Mouse (Mus musculus): ENCODE measurements around the gene Bpifb2. TPM values are rescaled to one million over a fixed set of nuclear protein-coding genes. Genes with fewer than 3 reads are reported as not detected.
"Not testable (repeated sequence)": the region's sequence is repeated elsewhere in the genome, so short reads cannot be mapped to it uniquely, and the experiment has no call there.

Bpifb2 gene
- not detected in 2 replicates for polyA plus RNA-seq (2015; fragmentation: Nextera tagmentation; extraction: Ambion mirVana)

- Histone ChIP-seq H3K4me3 (no peak within 1 kb of the TSS), H3K27me3 (no peaks in the 10 kb centered on the region), H3K9me3 (replicated peaks) (no peaks in the 10 kb centered on the region), H3K9ac (no peak within 1 kb of the TSS), H3K4me2 (no peak within 1 kb of the TSS), H3K27ac (no peak within 1 kb of the TSS), H3K4me1 (peaks cover 4% of the 10 kb centered on the region; the same call in 1 of the 2 replicates), H3K36me3 (ENCODE audit: poor library complexity, severe bottlenecking) (no peaks in the 10 kb centered on the region)
- 83% methylated on average over 9 of the region's 9 CpGs for WGBS
- no peak for ATAC-seq
These were observed at the start of gene Bpifb2 for GRCm38 (mm10) chr2:153874745-153875144. Gene Bpifb2 (plus strand): TSS chr2:153875045.

DNA sequence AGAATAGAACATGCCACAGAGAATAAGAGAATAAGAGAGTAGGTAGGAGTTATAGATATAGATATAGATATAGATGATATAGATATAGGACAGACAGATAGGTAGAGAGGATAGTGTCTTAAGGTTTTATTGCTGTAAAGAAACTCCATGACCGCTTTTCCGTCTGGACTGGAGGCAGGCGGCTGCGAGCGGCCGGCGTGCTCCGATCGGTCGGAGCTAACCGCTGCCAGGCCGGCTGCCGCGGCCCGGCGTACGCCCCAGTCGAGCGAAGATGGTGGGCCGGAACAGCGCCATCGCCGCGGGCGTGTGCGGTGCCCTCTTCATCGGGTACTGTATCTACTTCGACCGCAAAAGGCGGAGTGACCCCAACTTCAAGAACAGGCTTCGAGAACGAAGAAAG, 48.9 kb upstream of the Bpifb2 start:
- H3K4me2 ChIP-seq; H3K9me3 ChIP-seq (replicated peaks); H3K27ac ChIP-seq; H3K36me3 ChIP-seq (ENCODE audit: poor library complexity, severe bottlenecking); H3K4me3 ChIP-seq; H3K4me1 ChIP-seq; ATAC-seq; H3K27me3 ChIP-seq; H3K9ac ChIP-seq: not testable (repeated sequence)
- 72% methylated on average over 32 of the region's 32 CpGs for WGBS

GRCm38 (mm10) chr2:153827171-153827830, 47.5 kb upstream of the Bpifb2 start:
- Histone ChIP-seq H3K36me3 (ENCODE audit: poor library complexity, severe bottlenecking) (no peaks in the 10 kb centered on the region), H3K4me3 (no peak overlapping the region), H3K27me3 (no peaks in the 10 kb centered on the region), H3K9me3 (replicated peaks) (no peaks in the 10 kb centered on the region), H3K4me1 (peaks cover 8% of the 10 kb centered on the region; the same call in 1 of the 2 replicates), H3K9ac (no peak overlapping the region), H3K27ac (no peak overlapping the region), H3K4me2 (no peak overlapping the region)
- 92% methylated on average over 8 of the region's 8 CpGs for WGBS
- no peak for ATAC-seq

DNA sequence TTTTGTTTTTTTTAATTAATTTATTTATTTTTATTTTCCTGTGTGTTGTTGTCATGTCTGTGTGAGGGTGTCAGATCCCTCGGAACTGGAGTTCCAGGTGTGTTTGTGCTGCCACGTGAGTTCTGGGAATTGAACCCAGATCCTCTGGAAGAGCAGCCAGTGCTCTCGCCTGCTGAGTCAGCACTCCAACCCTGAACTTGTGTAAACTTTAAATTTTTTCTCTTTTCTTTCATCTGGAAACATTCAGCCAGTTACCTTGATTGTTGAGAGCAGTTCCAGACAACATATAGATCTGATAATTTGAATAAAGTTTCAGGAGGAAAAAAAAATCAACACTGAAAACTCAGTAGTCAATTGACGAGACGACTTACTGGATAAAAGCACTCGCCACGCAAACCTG, 46.1 kb upstream of the Bpifb2 start:
- Histone ChIP-seq H3K9me3 (replicated peaks) (no peaks in the 10 kb centered on the region), H3K4me2 (no peak overlapping the region), H3K27ac (no peak overlapping the region), H3K9ac (no peak overlapping the region), H3K4me1 (peaks cover 8% of the 10 kb centered on the region; the same call in 1 of the 2 replicates), H3K4me3 (no peak overlapping the region), H3K36me3 (ENCODE audit: poor library complexity, severe bottlenecking) (no peaks in the 10 kb centered on the region), H3K27me3 (no peaks in the 10 kb centered on the region)
- no peak for ATAC-seq
- WGBS: 90% methylated on average over 7 of the region's 7 CpGs

DNA sequence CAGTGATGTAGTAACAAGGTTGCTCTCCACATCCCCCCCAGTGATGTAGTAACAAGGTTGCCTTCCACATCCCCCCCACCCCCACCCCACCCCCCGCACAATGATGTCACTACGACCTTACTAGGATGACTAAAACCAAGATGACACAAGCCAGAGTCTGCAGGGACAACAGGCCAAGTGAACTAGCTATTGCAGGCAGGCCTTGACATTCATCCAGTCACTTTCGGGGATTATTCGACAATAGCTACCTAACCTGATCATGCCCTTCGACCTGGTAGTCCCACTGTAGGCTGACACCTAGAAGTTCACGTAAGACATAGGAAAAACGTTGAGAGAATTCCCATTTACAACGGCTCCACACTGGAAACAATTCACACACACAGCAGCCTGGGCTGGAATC, 41.6 kb upstream of the Bpifb2 start:
- Histone ChIP-seq H3K9me3 (replicated peaks) (no peaks in the 10 kb centered on the region), H3K27ac (no peak overlapping the region), H3K4me1 (no peaks in the 10 kb centered on the region), H3K36me3 (ENCODE audit: poor library complexity, severe bottlenecking) (no peaks in the 10 kb centered on the region), H3K4me2 (no peak overlapping the region), H3K9ac (no peak overlapping the region), H3K27me3 (no peaks in the 10 kb centered on the region), H3K4me3 (no peak overlapping the region)
- no peak for ATAC-seq
- WGBS: 91% methylated on average over 8 of the region's 8 CpGs

DNA sequence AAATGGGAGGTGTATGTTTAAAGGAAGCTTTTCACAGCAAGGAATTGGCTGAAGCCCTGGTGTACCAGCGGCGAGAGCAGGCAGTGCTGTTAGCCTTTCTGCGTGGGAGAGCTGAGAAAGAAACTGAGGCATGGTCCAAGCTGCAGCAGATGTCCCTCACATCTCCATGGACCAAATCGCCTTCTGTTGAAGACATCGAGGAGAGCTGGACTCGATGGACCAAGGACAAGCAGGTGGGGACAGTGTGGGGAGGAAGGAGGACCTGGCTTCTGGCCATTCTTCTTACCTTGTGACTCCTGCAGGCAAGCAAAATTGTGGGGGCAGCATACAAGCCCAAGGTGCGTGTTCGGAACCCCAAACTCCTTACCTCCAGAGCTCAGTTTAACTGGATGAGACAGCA, 32.0 kb upstream of the Bpifb2 start:
- no peaks in the 10 kb centered on the region for H3K27me3 ChIP-seq
- H3K36me3 ChIP-seq (ENCODE audit: poor library complexity, severe bottlenecking): no peaks in the 10 kb centered on the region
- ATAC-seq: no peak
- H3K9ac ChIP-seq: no peak overlapping the region
- WGBS: 88% methylated on average over 8 of the region's 8 CpGs
- H3K27ac ChIP-seq: no peak overlapping the region
- H3K9me3 ChIP-seq (replicated peaks): no peaks in the 10 kb centered on the region
- H3K4me1 ChIP-seq: no peaks in the 10 kb centered on the region
- no peak overlapping the region for H3K4me2 ChIP-seq
- no peak overlapping the region for H3K4me3 ChIP-seq

DNA sequence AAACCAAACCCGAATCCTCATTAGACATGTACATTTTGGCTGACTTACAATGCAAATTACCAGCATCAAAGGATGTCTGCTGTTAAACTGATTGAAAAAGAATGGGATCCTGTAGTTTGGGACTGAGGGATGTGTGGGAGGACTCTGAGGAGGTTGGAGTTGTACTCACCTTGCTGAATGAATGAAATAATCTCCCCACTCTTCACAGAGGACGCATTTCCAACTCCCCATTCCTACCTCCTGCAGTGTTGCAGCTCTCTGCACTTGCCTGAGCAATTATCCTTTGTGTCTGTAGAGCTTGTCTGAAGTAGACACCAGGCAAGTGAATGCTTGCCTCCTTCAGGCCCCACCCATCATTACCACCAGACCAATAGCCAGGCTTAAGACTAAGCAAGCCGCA, 26.5 kb upstream of the Bpifb2 start:
- Histone ChIP-seq H3K9me3 (replicated peaks) (no peaks in the 10 kb centered on the region; the same call in 1 of the 2 replicates), H3K27ac (no peak overlapping the region)
- 69% methylated on average over 3 of the region's 3 CpGs for WGBS

DNA sequence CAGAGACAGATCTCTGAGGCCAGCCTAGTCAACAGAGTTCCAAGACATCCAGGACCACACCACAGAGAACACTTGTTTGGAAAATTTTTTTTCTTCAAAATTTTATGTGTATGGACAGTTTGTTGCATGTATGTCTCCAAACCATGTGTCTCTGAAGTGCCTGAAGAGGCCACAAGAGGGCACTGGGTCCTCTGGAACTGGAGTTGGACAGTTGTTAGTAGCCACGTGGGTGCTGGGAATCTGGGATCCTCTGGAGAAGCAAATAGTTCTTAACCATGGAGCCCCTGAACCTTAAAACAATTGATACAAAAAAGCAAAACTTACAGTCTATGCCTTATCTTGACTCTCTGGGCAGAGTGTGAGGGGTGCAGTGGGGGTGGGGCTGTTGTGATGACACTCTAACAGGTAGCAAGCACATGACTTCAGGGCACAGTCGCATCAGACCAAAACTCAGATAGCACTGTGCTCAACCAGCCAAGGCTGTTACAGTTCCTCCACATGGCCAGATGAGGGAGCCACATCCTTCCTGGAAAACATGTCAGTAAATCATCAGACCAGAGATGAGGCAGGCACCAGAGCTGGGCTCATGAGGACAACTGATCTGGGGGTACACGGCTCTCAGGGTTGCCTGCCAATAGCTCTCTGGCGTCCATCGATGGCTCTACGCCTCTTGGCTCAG, 24.4 kb upstream of the Bpifb2 start:
- Histone ChIP-seq H3K9me3 (replicated peaks) (no peaks in the 10 kb centered on the region; the same call in 1 of the 2 replicates), H3K4me3 (no peak overlapping the region), H3K27ac (no peak overlapping the region), H3K36me3 (ENCODE audit: poor library complexity, severe bottlenecking) (no peaks in the 10 kb centered on the region), H3K4me1 (no peaks in the 10 kb centered on the region), H3K9ac (no peak overlapping the region), H3K4me2 (no peak overlapping the region), H3K27me3 (no peaks in the 10 kb centered on the region)
- WGBS: 86% methylated on average over 6 of the region's 6 CpGs
- ATAC-seq: no peak

More for the DNA sequence above, 26.5 kb upstream of the Bpifb2 start:
- H3K9ac ChIP-seq: no peak overlapping the region
- H3K4me3 ChIP-seq: no peak overlapping the region
- no peak overlapping the region for H3K4me2 ChIP-seq
- no peaks in the 10 kb centered on the region for H3K36me3 ChIP-seq (ENCODE audit: poor library complexity, severe bottlenecking)
- H3K27me3 ChIP-seq: no peaks in the 10 kb centered on the region
- ATAC-seq: no peak
- H3K4me1 ChIP-seq: no peaks in the 10 kb centered on the region

- ATAC-seq: no peak
- Histone ChIP-seq H3K9me3 (replicated peaks) (no peaks in the 10 kb centered on the region; the same call in 1 of the 2 replicates), H3K4me2 (no peak overlapping the region), H3K36me3 (ENCODE audit: poor library complexity, severe bottlenecking) (no peaks in the 10 kb centered on the region), H3K4me1 (no peaks in the 10 kb centered on the region), H3K27me3 (no peaks in the 10 kb centered on the region), H3K27ac (no peak overlapping the region), H3K9ac (no peak overlapping the region), H3K4me3 (no peak overlapping the region)
- WGBS: 61% methylated on average over 4 of the region's 4 CpGs
These were observed 23.9 kb upstream of the Bpifb2 start for GRCm38 (mm10) chr2:153851030-153851360.

DNA sequence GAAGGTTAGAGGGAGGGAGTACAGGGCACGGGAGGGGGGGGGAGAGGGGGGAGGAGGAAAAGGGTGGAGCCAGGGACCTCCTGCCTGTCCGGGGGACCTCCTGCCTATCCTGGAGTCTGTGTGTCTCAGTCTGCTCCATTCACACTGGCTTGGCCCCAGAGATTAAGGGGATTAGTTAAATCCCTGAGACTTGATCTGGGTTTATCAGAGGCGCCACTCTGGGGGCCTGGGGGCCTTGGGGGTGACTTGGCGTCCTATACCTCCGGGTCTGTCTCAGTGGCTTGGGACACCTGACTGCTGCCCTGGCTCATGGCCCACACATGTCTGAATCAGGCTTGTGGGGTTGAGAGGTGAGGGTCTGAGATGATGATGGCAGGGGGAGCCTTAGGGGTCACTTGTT, 21.3 kb upstream of the Bpifb2 start:
- 0% methylated on average over 5 of the region's 5 CpGs for WGBS
- H3K4me3 ChIP-seq: no peak overlapping the region

GRCm38 (mm10) chr2:153859581-153859980, 15.3 kb upstream of the Bpifb2 start:
- no peaks in the 10 kb centered on the region for H3K27me3 ChIP-seq
- no peak overlapping the region for H3K27ac ChIP-seq
- H3K9ac ChIP-seq: no peak overlapping the region
- H3K36me3 ChIP-seq (ENCODE audit: poor library complexity, severe bottlenecking): no peaks in the 10 kb centered on the region
- no peak overlapping the region for H3K4me2 ChIP-seq
- no peak for ATAC-seq
- no peak overlapping the region for H3K4me3 ChIP-seq
- H3K4me1 ChIP-seq: no peaks in the 10 kb centered on the region
- H3K9me3 ChIP-seq (replicated peaks): no peaks in the 10 kb centered on the region
- 86% methylated on average over 2 of the region's 2 CpGs for WGBS

More for the DNA sequence above, 21.3 kb upstream of the Bpifb2 start:
- H3K36me3 ChIP-seq (ENCODE audit: poor library complexity, severe bottlenecking): no peaks in the 10 kb centered on the region
- H3K4me2 ChIP-seq: no peak overlapping the region
- no peaks in the 10 kb centered on the region for H3K27me3 ChIP-seq
- no peaks in the 10 kb centered on the region; the same call in 1 of the 2 replicates for H3K9me3 ChIP-seq (replicated peaks)
- H3K27ac ChIP-seq: no peak overlapping the region
- no peak for ATAC-seq
- H3K9ac ChIP-seq: no peak overlapping the region
- H3K4me1 ChIP-seq: no peaks in the 10 kb centered on the region

GRCm38 (mm10) chr2:153860315-153860714, 14.5 kb upstream of the Bpifb2 start:
- ATAC-seq: no peak
- Histone ChIP-seq H3K27ac (no peak overlapping the region), H3K4me3 (no peak overlapping the region), H3K9ac (no peak overlapping the region), H3K27me3 (no peaks in the 10 kb centered on the region), H3K4me1 (no peaks in the 10 kb centered on the region), H3K9me3 (replicated peaks) (no peaks in the 10 kb centered on the region), H3K4me2 (no peak overlapping the region), H3K36me3 (ENCODE audit: poor library complexity, severe bottlenecking) (no peaks in the 10 kb centered on the region)
- WGBS: 93% methylated on average over 11 of the region's 11 CpGs
